Mouse (Mus musculus): ENCODE data around the gene 4930595D18Rik. TPM values are rescaled to one million over a fixed set of nuclear protein-coding genes. Genes with fewer than 3 reads are reported as not detected.
A peak's percentile ranks its signal among the peaks of the same experiment; 100 is the strongest.

The 4930595D18Rik gene
- polyA plus RNA-seq, 1 experiment from 2014 or later, result not detected

DNA sequence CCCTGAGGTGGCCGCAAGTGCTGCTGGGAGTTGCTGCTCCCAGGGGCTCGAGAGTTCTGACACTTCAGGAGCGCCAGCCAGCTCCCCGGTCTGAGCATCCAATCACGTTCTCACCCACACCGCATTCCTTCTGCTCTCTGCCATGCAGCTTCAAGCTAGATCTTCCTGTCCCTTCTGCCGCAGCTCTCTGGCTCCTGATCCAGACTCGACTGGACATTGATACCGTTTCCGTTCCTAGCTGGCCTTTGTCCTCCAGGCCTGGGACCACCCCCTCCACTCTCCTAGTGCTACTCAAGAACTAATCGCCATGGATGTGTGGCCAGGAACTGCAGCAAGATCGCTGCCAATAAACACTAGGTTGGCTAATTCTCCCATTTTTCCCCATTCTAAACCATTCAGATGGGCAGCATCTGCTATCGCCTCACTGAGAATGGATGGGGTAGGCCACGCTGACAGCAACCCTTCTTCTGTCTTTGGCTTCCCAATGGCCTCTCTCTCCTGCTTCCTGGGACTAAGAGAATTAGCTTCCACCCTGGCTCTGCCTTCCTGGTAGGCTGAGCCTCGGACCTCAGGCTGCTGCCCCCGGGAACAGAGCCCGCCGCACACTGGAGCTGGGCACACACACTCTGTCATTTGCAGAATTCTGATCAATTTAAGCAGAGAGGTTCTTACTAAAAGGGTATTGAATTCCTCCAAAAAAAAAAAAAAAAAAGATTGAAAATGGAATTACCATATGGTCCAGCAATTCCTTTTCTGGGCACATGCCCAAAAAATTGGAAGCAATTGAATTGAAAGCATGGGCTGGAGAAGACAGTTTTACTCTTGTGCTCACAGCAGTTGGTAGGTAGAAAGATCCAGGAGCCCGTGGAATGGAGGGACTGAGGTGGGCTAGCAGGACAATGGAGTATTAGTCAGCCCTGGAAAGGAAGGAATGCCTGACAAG, 49.2 kb downstream of the 4930595D18Rik start:
- Histone ChIP-seq H3K27me3 (ENCODE audit: control insufficient read depth, insufficient read depth, low read depth, low read length) (no peaks in the 10 kb centered on the region), H3K36me3 (ENCODE audit: control insufficient read depth, insufficient read depth, low read length) (no peaks in the 10 kb centered on the region), H3K4me2 (ENCODE audit: low read depth, low read length) (peak overlapping the region; percentile 15; the same call in 1 of the 2 replicates), H3K9ac (ENCODE audit: low read length) (no peak overlapping the region), H3K27ac (ENCODE audit: low read length) (peak overlapping the region; percentile 61), H3K9me3 (ENCODE audit: control insufficient read depth, low read length) (peaks cover 4% of the 10 kb centered on the region; the same call in 1 of the 2 replicates), H3K4me3 (ENCODE audit: low read length) (no peak overlapping the region), H3K4me1 (replicated peaks; ENCODE audit: control insufficient read depth, insufficient read depth, low read length) (peaks cover 6% of the 10 kb centered on the region; the same call in 1 of the 2 replicates)
- peak; percentile 85 for ATAC-seq (ENCODE audit: low read depth)
- 41% methylated on average over 19 of the region's 19 CpGs for WGBS

DNA sequence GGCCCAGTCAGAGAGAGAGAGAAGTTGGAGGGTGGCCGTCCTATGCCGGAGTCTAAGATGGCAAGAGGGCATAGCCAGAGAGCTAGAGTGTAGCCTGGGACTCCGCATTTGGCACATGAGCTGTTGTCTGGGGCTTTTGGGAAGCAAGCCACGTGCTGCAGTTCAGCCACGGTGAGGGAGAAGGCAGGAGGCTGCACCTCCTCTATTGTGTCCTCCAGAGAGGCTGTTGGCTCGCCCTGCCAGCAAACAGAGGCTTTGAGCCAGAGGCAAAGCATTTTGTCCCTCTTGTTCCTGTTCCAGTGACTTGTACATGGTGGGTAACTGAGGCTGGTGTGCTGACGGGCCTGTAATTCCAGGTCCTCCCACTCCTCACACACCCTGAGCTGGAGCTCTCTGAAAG, 50.1 kb downstream of the 4930595D18Rik start:
- peak; percentile 5; the same call in 1 of the 2 replicates for ATAC-seq (ENCODE audit: low read depth)
- Histone ChIP-seq H3K4me1 (replicated peaks; ENCODE audit: control insufficient read depth, insufficient read depth, low read length) (peaks cover 6% of the 10 kb centered on the region; the same call in 1 of the 2 replicates), H3K4me2 (ENCODE audit: low read depth, low read length) (no peak overlapping the region), H3K9ac (ENCODE audit: low read length) (no peak overlapping the region), H3K36me3 (ENCODE audit: control insufficient read depth, insufficient read depth, low read length) (no peaks in the 10 kb centered on the region), H3K4me3 (ENCODE audit: low read length) (no peak overlapping the region), H3K27ac (ENCODE audit: low read length) (peak overlapping the region; percentile 61), H3K9me3 (ENCODE audit: control insufficient read depth, low read length) (peaks cover 2% of the 10 kb centered on the region; the same call in 1 of the 2 replicates), H3K27me3 (ENCODE audit: control insufficient read depth, insufficient read depth, low read depth, low read length) (no peaks in the 10 kb centered on the region)
- 73% methylated on average over 7 of the region's 7 CpGs for WGBS

DNA sequence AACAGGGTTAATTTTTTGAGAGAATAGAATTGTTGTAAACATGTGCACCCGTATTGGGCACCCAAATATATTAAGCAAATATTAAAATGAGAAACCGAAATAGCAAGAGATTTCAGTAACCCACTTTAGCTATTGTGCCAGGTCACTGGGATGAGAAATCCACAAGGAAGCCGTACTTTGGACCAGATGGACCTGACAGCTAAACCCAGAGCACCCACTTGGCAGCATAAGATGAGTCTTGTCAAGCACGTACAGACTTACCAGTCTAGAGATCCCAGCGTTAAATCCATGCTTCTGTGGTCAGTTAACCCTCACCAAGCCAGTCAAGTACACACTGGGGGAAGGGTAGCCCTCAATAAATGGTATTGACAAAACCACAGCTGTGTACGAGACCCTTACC, 58.6 kb downstream of the 4930595D18Rik start:
- Histone ChIP-seq H3K4me2 (ENCODE audit: low read depth, low read length) (no peak overlapping the region), H3K4me1 (replicated peaks; ENCODE audit: control insufficient read depth, insufficient read depth, low read length) (no peaks in the 10 kb centered on the region), H3K36me3 (ENCODE audit: control insufficient read depth, insufficient read depth, low read length) (0 out of 2 replicates have a peak, but pooled peaks cover 3% of the 10 kb centered on the region), H3K4me3 (ENCODE audit: low read length) (no peak overlapping the region), H3K27ac (ENCODE audit: low read length) (no peak overlapping the region), H3K9ac (ENCODE audit: low read length) (no peak overlapping the region), H3K27me3 (ENCODE audit: control insufficient read depth, insufficient read depth, low read depth, low read length) (no peaks in the 10 kb centered on the region), H3K9me3 (ENCODE audit: control insufficient read depth, low read length) (no peaks in the 10 kb centered on the region; the same call in 1 of the 2 replicates)
- WGBS, result 67% methylated on average over 6 of the region's 6 CpGs
- ATAC-seq (ENCODE audit: low read depth), result no peak

DNA sequence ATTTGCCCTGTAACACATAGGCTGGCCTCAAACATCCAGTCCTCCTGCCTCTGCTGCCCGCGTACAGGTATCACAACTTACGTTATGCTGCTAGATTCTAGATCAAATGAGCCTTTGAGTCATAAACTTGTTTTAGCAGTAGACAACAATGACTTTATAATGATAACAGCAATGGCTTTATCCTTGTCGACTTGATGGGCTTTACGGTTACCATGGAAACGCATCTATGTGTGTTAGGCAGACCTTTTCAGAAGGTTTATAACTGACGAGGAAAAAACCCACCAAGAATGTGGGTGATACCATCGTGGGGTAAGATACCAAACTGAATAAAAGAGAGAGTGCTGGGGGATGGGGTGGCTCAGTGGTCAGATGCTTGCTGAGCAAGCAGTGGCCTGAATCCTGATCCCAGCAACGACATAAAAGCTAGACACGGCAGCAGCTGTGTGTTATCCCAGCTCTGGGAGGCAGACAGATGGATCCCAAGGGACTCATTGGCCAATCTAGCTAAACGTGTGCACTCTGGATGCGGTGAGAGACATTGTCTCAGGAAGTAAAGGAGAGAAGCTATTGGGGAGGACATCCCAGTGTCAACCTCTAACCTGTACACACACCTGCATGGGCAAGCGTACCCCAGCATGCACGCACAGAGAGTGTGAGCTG, 59.6 kb downstream of the 4930595D18Rik start:
- Histone ChIP-seq H3K4me1 (replicated peaks; ENCODE audit: control insufficient read depth, insufficient read depth, low read length) (no peaks in the 10 kb centered on the region), H3K9me3 (ENCODE audit: control insufficient read depth, low read length) (no peaks in the 10 kb centered on the region; the same call in 1 of the 2 replicates), H3K4me2 (ENCODE audit: low read depth, low read length) (no peak overlapping the region), H3K9ac (ENCODE audit: low read length) (no peak overlapping the region), H3K4me3 (ENCODE audit: low read length) (no peak overlapping the region), H3K27me3 (ENCODE audit: control insufficient read depth, insufficient read depth, low read depth, low read length) (no peaks in the 10 kb centered on the region), H3K36me3 (ENCODE audit: control insufficient read depth, insufficient read depth, low read length) (0 out of 2 replicates have a peak, but pooled peaks cover 3% of the 10 kb centered on the region), H3K27ac (ENCODE audit: low read length) (no peak overlapping the region)
- 69% methylated on average over 14 of the region's 14 CpGs for WGBS
- no peak for ATAC-seq (ENCODE audit: low read depth)

DNA sequence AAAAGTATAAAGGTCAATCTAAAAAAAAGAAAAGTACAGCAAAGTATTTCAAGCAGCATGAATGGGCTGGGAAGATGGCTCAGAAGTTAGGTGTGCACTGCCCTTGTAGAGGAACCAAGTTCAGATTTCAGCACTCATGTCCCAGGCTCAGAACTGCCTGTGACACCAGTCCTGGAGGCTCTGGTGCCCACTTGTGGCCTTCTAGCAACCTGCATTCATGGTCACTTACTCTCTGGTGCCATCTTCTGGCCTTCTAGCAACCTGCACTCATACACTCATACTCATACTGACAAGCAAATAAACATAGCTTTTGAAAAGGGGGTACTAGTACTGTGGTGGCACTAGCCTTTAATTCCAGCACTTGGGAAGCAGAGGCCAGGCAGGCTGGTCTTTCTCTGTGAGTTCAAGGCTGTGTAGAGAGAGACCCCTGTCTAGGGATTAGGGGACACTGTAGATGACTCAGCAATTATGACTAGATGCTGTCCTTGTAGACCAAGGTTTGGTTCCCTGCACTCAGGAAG, 61.9 kb downstream of the 4930595D18Rik start:
- no peak for ATAC-seq (ENCODE audit: low read depth)
- H3K9ac ChIP-seq (ENCODE audit: low read length), result no peak overlapping the region
- H3K9me3 ChIP-seq (ENCODE audit: control insufficient read depth, low read length), result no peaks in the 10 kb centered on the region; the same call in 1 of the 2 replicates
- no peaks in the 10 kb centered on the region for H3K4me1 ChIP-seq (replicated peaks; ENCODE audit: control insufficient read depth, insufficient read depth, low read length)
- no peak overlapping the region for H3K27ac ChIP-seq (ENCODE audit: low read length)
- H3K27me3 ChIP-seq (ENCODE audit: control insufficient read depth, insufficient read depth, low read depth, low read length), result no peaks in the 10 kb centered on the region
- H3K4me2 ChIP-seq (ENCODE audit: low read depth, low read length), result no peak overlapping the region
- no peak overlapping the region for H3K4me3 ChIP-seq (ENCODE audit: low read length)
- H3K36me3 ChIP-seq (ENCODE audit: control insufficient read depth, insufficient read depth, low read length), result peaks cover 10% of the 10 kb centered on the region

DNA sequence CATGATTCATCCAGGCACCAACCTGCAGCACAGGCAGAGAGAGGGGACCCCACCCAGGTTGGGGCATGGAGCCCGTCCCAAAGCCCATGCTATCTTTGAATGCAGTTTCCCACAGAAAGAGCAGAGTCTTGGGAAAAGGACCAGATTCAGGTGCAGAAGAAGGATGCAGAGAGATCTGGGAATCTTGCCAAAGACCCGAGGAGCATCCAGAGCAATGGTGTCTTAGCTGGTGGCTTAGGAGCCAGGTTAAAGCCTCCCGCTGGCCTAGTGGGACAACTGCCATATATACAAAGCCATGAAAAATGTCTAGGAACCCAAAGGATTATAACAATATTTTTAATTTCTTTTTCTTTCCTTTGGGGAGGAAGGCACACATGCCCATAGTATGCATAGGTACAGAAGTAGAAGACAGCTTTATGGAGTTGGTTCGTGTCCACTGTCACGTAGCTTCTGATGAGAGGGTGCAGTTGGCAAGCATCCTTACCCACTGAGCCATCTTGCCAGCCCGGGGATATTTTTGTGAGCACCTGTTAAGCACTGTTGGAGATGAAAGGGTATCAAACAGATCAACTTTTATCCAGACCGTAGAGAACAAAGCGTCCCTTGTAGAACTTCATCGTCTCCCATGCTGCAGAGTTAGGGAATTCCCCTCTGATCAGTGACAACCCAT, 63.2 kb downstream of the 4930595D18Rik start:
- no peaks in the 10 kb centered on the region; the same call in 1 of the 2 replicates for H3K9me3 ChIP-seq (ENCODE audit: control insufficient read depth, low read length)
- no peak overlapping the region for H3K4me3 ChIP-seq (ENCODE audit: low read length)
- H3K9ac ChIP-seq (ENCODE audit: low read length), result no peak overlapping the region
- H3K36me3 ChIP-seq (ENCODE audit: control insufficient read depth, insufficient read depth, low read length), result peaks cover 22% of the 10 kb centered on the region
- no peaks in the 10 kb centered on the region for H3K27me3 ChIP-seq (ENCODE audit: control insufficient read depth, insufficient read depth, low read depth, low read length)
- no peak for ATAC-seq (ENCODE audit: low read depth)
- WGBS, result 84% methylated on average over 9 of the region's 9 CpGs
- H3K4me2 ChIP-seq (ENCODE audit: low read depth, low read length), result no peak overlapping the region
- H3K27ac ChIP-seq (ENCODE audit: low read length), result no peak overlapping the region
- H3K4me1 ChIP-seq (replicated peaks; ENCODE audit: control insufficient read depth, insufficient read depth, low read length), result no peaks in the 10 kb centered on the region

DNA sequence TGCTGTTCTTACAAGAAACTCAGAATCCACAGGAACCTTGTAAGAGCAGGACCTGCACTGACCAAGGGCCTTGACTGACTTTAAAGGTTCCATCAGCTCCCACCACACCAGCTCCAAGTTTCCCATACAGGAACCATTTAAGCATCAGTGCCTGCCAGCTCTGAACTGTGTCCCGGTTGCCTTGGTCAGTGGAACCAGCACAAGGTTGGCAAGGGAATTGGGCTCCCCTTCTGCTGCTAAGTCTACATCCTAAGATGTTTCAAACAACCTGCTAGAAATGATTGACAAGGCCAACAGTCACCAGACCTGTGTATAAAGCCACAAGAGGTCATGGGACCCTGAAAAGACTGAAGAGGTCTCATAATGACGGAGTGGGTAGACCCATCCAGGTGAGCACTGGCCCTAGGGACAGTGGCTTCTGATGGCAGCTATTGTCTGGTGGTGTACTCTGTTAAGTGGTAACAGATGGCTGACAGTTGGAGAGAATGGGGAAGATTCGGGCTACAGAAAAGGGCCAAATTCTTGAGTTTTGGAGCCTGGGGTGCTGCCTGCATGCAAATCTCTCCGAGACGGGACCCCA, 64.7 kb downstream of the 4930595D18Rik start:
- Histone ChIP-seq H3K27me3 (ENCODE audit: control insufficient read depth, insufficient read depth, low read depth, low read length) (no peaks in the 10 kb centered on the region), H3K9ac (ENCODE audit: low read length) (no peak overlapping the region), H3K9me3 (ENCODE audit: control insufficient read depth, low read length) (no peaks in the 10 kb centered on the region; the same call in 1 of the 2 replicates), H3K4me1 (replicated peaks; ENCODE audit: control insufficient read depth, insufficient read depth, low read length) (no peaks in the 10 kb centered on the region), H3K27ac (ENCODE audit: low read length) (no peak overlapping the region), H3K4me2 (ENCODE audit: low read depth, low read length) (no peak overlapping the region), H3K36me3 (ENCODE audit: control insufficient read depth, insufficient read depth, low read length) (peaks cover 25% of the 10 kb centered on the region), H3K4me3 (ENCODE audit: low read length) (no peak overlapping the region)
- 94% methylated on average over 5 of the region's 5 CpGs for WGBS
- no peak for ATAC-seq (ENCODE audit: low read depth)

DNA sequence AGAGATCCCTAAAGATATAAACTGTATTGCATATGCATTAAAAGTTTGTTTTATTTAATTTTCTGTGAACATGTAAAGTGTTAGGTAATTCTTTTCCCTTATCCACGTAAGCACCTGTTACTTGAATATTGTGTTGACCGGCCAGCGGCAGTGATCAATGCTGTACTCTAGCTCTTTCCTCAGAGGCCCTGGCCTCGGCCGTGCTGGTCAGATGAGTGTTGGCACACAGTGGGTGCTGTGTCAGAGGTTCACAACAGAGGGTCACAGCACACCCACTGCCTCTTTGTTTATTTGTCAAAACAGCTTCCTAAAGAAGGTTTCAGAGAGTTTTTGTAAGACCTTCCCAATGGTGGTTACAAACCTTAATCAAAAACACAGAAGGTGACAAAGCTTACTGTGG, 69.7 kb downstream of the 4930595D18Rik start:
- 83% methylated on average over 5 of the region's 5 CpGs for WGBS
- no peak for ATAC-seq (ENCODE audit: low read depth)
- peaks cover 49% of the 10 kb centered on the region for H3K36me3 ChIP-seq (ENCODE audit: control insufficient read depth, insufficient read depth, low read length)

More for the DNA sequence above, 69.7 kb downstream of the 4930595D18Rik start:
- no peaks in the 10 kb centered on the region for H3K27me3 ChIP-seq (ENCODE audit: control insufficient read depth, insufficient read depth, low read depth, low read length)
- no peaks in the 10 kb centered on the region for H3K4me1 ChIP-seq (replicated peaks; ENCODE audit: control insufficient read depth, insufficient read depth, low read length)
- no peak overlapping the region for H3K4me3 ChIP-seq (ENCODE audit: low read length)
- H3K9ac ChIP-seq (ENCODE audit: low read length), result no peak overlapping the region
- H3K4me2 ChIP-seq (ENCODE audit: low read depth, low read length), result no peak overlapping the region
- no peaks in the 10 kb centered on the region for H3K9me3 ChIP-seq (ENCODE audit: control insufficient read depth, low read length)
- H3K27ac ChIP-seq (ENCODE audit: low read length), result no peak overlapping the region

All from lung, embryonic 16.5 days (tissue).